Mouse (Mus musculus) cerebellum, adult 2 months (tissue): ENCODE results near the gene Ercc6l2. TPM values are rescaled to one million over a fixed set of nuclear protein-coding genes. Genes with fewer than 3 reads are reported as not detected.

ENCODE experiments used
- DNase-seq, 2 experiments: peaks; one replicate each; pipeline ENCODE4 v3.0.0; 2021
- H3K27ac ChIP-seq: fragments of 200-500 bp; 2 replicates; pipeline ENCODE4 v1.5.1; 2012; ENCODE audit warnings: low read length, control low read depth, inconsistent platforms; ENCODE audit not compliant: insufficient read depth
- H3K27me3 ChIP-seq: fragments of 200-500 bp; 2 replicates; pipeline ENCODE4 v1.6.1; 2012; ENCODE audit warnings: inconsistent platforms, mild to moderate bottlenecking, low read length, moderate library complexity; ENCODE audit not compliant: control insufficient read depth, insufficient read depth
- H3K4me1 ChIP-seq: fragments of 200-500 bp; 2 replicates; pipeline ENCODE4 v1.6.1; 2011; ENCODE audit warnings: low read length; ENCODE audit not compliant: control insufficient read depth, insufficient read depth
- H3K4me3 ChIP-seq: fragments of 200-500 bp; replicated peaks from 2 replicates; pipeline ENCODE3; 2011; ENCODE audit warnings: mild to moderate bottlenecking, low read depth, low read length, control low read depth; ENCODE audit not compliant: insufficient read depth
- CTCF ChIP-seq: fragments of 200-500 bp; IDR thresholded peaks from 2 replicates; pipeline ENCODE4 v1.5.1; 2011; ENCODE audit warnings: low read depth, mild to moderate bottlenecking, control low read depth, low read length, moderate library complexity, borderline replicate concordance; ENCODE audit not compliant: insufficient read depth
- POLR2A ChIP-seq: fragments of 200-500 bp; IDR thresholded peaks from 2 replicates; pipeline ENCODE4 v1.6.1; 2011; ENCODE audit warnings: low read length, control low read depth, borderline replicate concordance; ENCODE audit not compliant: insufficient read depth
- WGBS: fragments of 180-500 bp; shearing (Covaris S2); methylation state at CpG from one replicate; pipeline ENCODE4 v1.1.7; 2018; 5-methylcytosine and 5-hydroxymethylcytosine counted together
- polyA plus RNA-seq: library from polyadenylated mRNA; depleted of rRNA; stranded (reverse); fragments of >200 nt; gene quantifications from 2 replicates; pipeline ENCODE4 v1.2.3, GENCODE M21; 2012; rRNA removed

Ercc6l2 gene
- 23.9 and 25.4 TPM in 2 replicates for polyA plus RNA-seq

DNA sequence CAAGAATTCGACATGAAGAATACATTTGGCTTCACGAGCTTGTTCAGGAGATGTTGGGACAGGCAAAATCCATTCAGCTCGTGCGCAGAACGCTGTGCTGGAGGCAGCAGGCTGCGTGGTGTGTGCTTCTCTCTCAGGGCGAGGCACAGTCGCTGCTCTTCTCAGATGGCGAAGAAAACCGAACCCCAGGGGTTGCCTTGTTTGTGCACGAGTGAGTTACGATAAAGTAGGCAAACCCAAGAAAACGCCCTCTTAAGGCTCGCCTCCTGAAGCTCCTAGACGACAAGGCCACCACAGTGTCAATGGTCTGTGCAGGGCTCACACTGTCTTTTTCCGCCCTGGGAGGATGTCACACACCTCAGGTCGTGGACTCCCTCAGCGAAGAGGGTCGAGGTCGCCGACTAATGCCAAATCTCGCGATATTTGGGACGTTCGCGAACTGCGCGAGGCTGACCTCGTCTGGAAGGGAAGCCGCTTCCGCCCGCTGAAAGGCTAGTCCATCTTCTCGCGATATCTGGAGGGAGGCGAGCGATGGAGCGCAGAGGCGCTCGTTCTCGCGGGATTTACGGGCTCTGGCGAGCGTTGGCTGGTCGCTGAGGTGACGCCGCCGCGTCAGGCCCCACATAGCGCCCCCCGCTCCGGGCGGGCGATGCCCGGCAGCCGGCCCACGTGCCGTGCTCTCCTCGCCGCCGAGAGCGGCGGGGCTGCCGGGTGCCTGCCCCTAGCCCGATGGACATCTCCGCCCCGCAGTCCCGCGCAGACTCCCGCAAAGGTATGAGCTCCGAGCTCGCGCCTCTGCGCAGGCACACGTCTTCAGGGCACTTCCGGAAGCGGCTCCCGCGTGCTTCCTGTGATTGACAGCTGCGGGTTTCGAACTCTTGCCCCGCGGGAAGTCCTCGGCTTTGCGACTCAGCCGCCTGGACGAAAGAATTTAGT is at the start of gene Ercc6l2:
TSS of gene Ercc6l2 (plus strand) at position 495 of the 936 bp plus-strand sequence.
- TF ChIP-seq POLR2A, result peak; percentile 96
- no peak for TF ChIP-seq CTCF
- peak; percentile 98 to 99 for DNase-seq
- Histone ChIP-seq H3K27me3 (no peaks in the 10 kb centered on the region), H3K4me1 (peaks cover 4% of the 10 kb centered on the region; the same call in 1 of the 2 replicates), H3K27ac (peak within 1 kb of the TSS; percentile 80), H3K4me3 (peak within 1 kb of the TSS; percentile 81)
- under 1% methylated on average over 87 of the region's 87 CpGs for WGBS

GRCm38 (mm10) chr13:63766065-63766464 is 49.0 kb upstream of the Ercc6l2 start:
- Histone ChIP-seq H3K27ac (no peak overlapping the region), H3K27me3 (no peaks in the 10 kb centered on the region), H3K4me3 (no peak overlapping the region), H3K4me1 (no peaks in the 10 kb centered on the region)
- WGBS, result 74% methylated on average over 11 of the region's 11 CpGs
- no peak for DNase-seq
- TF ChIP-seq POLR2A (no peak), CTCF (no peak)

GRCm38 (mm10) chr13:63771009-63771408 is 44.0 kb upstream of the Ercc6l2 start:
- 90% methylated on average over 3 of the region's 3 CpGs for WGBS
- no peak for DNase-seq
- H3K4me3 ChIP-seq, result no peak overlapping the region
- no peaks in the 10 kb centered on the region for H3K4me1 ChIP-seq
- no peak overlapping the region for H3K27ac ChIP-seq
- TF ChIP-seq POLR2A (no peak), CTCF (no peak)
- H3K27me3 ChIP-seq, result no peaks in the 10 kb centered on the region

DNA sequence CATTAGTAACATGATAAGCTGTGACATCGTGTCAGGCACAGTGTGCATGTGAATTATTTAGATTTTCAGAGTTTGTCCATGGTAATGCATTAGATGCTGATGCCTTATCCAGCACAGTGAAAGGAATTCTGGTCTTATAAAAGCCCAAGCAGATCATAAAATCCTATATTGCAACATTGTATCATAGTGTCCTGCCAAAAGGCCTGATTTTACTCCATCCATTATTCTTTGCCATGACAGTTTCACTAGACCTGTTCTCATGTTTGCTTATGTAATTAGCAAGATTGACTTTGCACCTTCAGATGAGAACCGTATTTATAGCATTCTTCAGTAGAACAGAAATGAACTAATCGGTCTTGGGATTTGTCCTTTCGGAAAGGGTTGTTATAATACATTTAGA is 36.1 kb upstream of the Ercc6l2 start:
- Histone ChIP-seq H3K27ac (no peak overlapping the region), H3K27me3 (no peaks in the 10 kb centered on the region), H3K4me3 (no peak overlapping the region), H3K4me1 (no peaks in the 10 kb centered on the region; the same call in 1 of the 2 replicates)
- DNase-seq, result no peak
- WGBS, result 43% methylated on average over 4 of the region's 4 CpGs
- TF ChIP-seq CTCF (no peak), POLR2A (no peak)

GRCm38 (mm10) chr13:63779376-63780291 is 35.4 kb upstream of the Ercc6l2 start:
- no peak overlapping the region for H3K4me3 ChIP-seq
- TF ChIP-seq CTCF, result no peak
- TF ChIP-seq POLR2A, result no peak
- no peaks in the 10 kb centered on the region for H3K27me3 ChIP-seq
- DNase-seq, result peak; percentile 18 to 24
- H3K27ac ChIP-seq, result no peak overlapping the region
- 31% methylated on average over 2 of the region's 2 CpGs for WGBS
- no peaks in the 10 kb centered on the region; the same call in 1 of the 2 replicates for H3K4me1 ChIP-seq

GRCm38 (mm10) chr13:63792234-63792831 is 22.7 kb upstream of the Ercc6l2 start:
- 99% methylated on average over 2 of the region's 2 CpGs for WGBS
- no peaks in the 10 kb centered on the region for H3K27me3 ChIP-seq
- TF ChIP-seq CTCF, result no peak
- TF ChIP-seq POLR2A, result no peak
- H3K27ac ChIP-seq, result no peak overlapping the region
- DNase-seq, result no peak
- H3K4me1 ChIP-seq, result no peaks in the 10 kb centered on the region
- no peak overlapping the region for H3K4me3 ChIP-seq
